Mouse (Mus musculus) MEL (cell line): ENCODE measurements around the gene Tsen54. TPM values are rescaled to one million over a fixed set of nuclear protein-coding genes. Genes with fewer than 3 reads are reported as not detected.
A peak's percentile ranks its signal among the peaks of the same experiment; 100 is the strongest.

Source experiments
- DNase-seq: peaks from one replicate; pipeline ENCODE4 v3.0.0; 2011; ENCODE audit warnings: low read depth, low spot score
- H3K27ac ChIP-seq: 2 replicates; pipeline ENCODE4 v1.5.1; 2012; ENCODE audit warnings: low read depth, mild to moderate bottlenecking, control low read depth, low read length, moderate library complexity; ENCODE audit not compliant: control insufficient read depth
- H3K27me3 ChIP-seq, 2 experiments: fragments of 150-350 bp in 1 of 2; sonication (generic) in 1 of 2; 2 replicates each; pipeline ENCODE4 v1.6.1; 2012; ENCODE audit warnings: low read length in 2 of 2, mild to moderate bottlenecking in 2 of 2, improper control_type of control experiment in 1 of 2, moderate library complexity in 1 of 2; ENCODE audit not compliant: insufficient read depth in 2 of 2, control insufficient read depth in 1 of 2
- H3K36me3 ChIP-seq, 2 experiments: 2 replicates each; pipeline ENCODE4 v1.6.1; 2012 to 2014; ENCODE audit warnings: low read length in 2 of 2, improper control_type of control experiment in 1 of 2, inconsistent platforms in 1 of 2, mild to moderate bottlenecking in 1 of 2; ENCODE audit not compliant: insufficient read depth in 2 of 2, control insufficient read depth in 1 of 2
- H3K4me1 ChIP-seq, 2 experiments: fragments of 150-350 bp in 1 of 2; sonication (generic) in 1 of 2; 2 replicates each; pipeline ENCODE4 v1.6.1; 2012; ENCODE audit warnings: low read length in 2 of 2, improper control_type of control experiment in 1 of 2, mild to moderate bottlenecking in 1 of 2; ENCODE audit not compliant: insufficient read depth in 2 of 2, control insufficient read depth in 1 of 2
- H3K4me3 ChIP-seq, 2 experiments: fragments of 150-350 bp in 1 of 2; sonication (generic) in 1 of 2; 2 replicates each; pipeline ENCODE4 v1.5.1; 2012; ENCODE audit warnings: low read depth in 2 of 2, low read length in 2 of 2, mild to moderate bottlenecking in 2 of 2, moderate library complexity in 2 of 2, control low read depth in 1 of 2, improper control_type of control experiment in 1 of 2; ENCODE audit not compliant: control insufficient read depth in 1 of 2, insufficient read depth in 1 of 2
- H3K79me2 ChIP-seq: 2 replicates; pipeline ENCODE4 v1.6.1; 2012; ENCODE audit warnings: mild to moderate bottlenecking, low read length, moderate library complexity; ENCODE audit not compliant: control insufficient read depth, poor library complexity, insufficient read depth
- H3K9ac ChIP-seq: 2 replicates; pipeline ENCODE4 v1.6.1; 2012; ENCODE audit warnings: low read depth, mild to moderate bottlenecking, control low read depth, low read length, moderate library complexity; ENCODE audit not compliant: control insufficient read depth, poor library complexity, severe bottlenecking
- H3K9me3 ChIP-seq: fragments of 150-350 bp; sonication (generic); replicated peaks from 2 replicates; pipeline ENCODE4 v1.6.1; 2012; ENCODE audit warnings: mild to moderate bottlenecking, low read length, improper control_type of control experiment, moderate library complexity; ENCODE audit not compliant: insufficient read depth
- BHLHE40 ChIP-seq: IDR thresholded peaks from 2 replicates; pipeline ENCODE4 v1.6.1; 2012; ENCODE audit warnings: low read depth, mild to moderate bottlenecking, inconsistent platforms, low read length, improper control_type of control experiment, borderline replicate concordance
- ELF1 ChIP-seq: IDR thresholded peaks from 2 replicates; pipeline ENCODE4 v1.6.1; 2014; ENCODE audit warnings: low read depth, mild to moderate bottlenecking, inconsistent platforms, low read length, improper control_type of control experiment, moderate library complexity
- EP300 ChIP-seq, 2 experiments: IDR thresholded peaks; 2 replicates each; pipeline ENCODE4 v1.6.1; 2011; ENCODE audit warnings: improper control_type of control experiment in 2 of 2, low read length in 2 of 2, low read depth in 1 of 2, mild to moderate bottlenecking in 1 of 2
- GABPA ChIP-seq: IDR thresholded peaks from 2 replicates; pipeline ENCODE4 v1.6.1; 2012; ENCODE audit warnings: low read depth, mild to moderate bottlenecking, inconsistent platforms, low read length, improper control_type of control experiment, moderate library complexity
- GATA1 ChIP-seq: IDR thresholded peaks from 2 replicates; pipeline ENCODE4 v1.6.1; 2011; ENCODE audit warnings: low read depth, low read length, improper control_type of control experiment
- HCFC1 ChIP-seq: IDR thresholded peaks from 2 replicates; pipeline ENCODE4 v1.6.1; 2012; ENCODE audit warnings: low read depth, mild to moderate bottlenecking, inconsistent platforms, low read length, improper control_type of control experiment, moderate library complexity
- JUND ChIP-seq: IDR thresholded peaks from 2 replicates; pipeline ENCODE4 v1.6.1; 2011; ENCODE audit warnings: low read depth, mild to moderate bottlenecking, improper control_type of control experiment, low read length
- MAFK ChIP-seq: IDR thresholded peaks from 2 replicates; pipeline ENCODE4 v1.6.1; 2011; ENCODE audit warnings: low read depth, mild to moderate bottlenecking, low read length, improper control_type of control experiment, borderline replicate concordance
- MAX ChIP-seq: IDR thresholded peaks from 2 replicates; pipeline ENCODE4 v1.6.1; 2011; ENCODE audit warnings: low read length, improper control_type of control experiment
- MXI1 ChIP-seq: IDR thresholded peaks from 2 replicates; pipeline ENCODE4 v1.6.1; 2011; ENCODE audit warnings: mild to moderate bottlenecking, low read depth, low read length, improper control_type of control experiment
- NRF1 ChIP-seq: IDR thresholded peaks from 2 replicates; pipeline ENCODE4 v1.6.1; 2014; ENCODE audit warnings: low read depth, mild to moderate bottlenecking, inconsistent platforms, low read length, improper control_type of control experiment, moderate library complexity; ENCODE audit not compliant: poor library complexity, insufficient read depth, severe bottlenecking
- POLR2A ChIP-seq, 2 experiments: IDR thresholded peaks; 2 replicates each; pipeline ENCODE4 v1.6.1; 2011 to 2012; ENCODE audit warnings: low read length in 2 of 2, mild to moderate bottlenecking in 2 of 2, control low read depth in 1 of 2, improper control_type of control experiment in 1 of 2, low read depth in 1 of 2, moderate library complexity in 1 of 2; ENCODE audit not compliant: control insufficient read depth in 1 of 2, insufficient read depth in 1 of 2, poor library complexity in 1 of 2
- POLR2AphosphoS2 ChIP-seq: IDR thresholded peaks from 2 replicates; pipeline ENCODE4 v1.6.1; 2011; ENCODE audit warnings: low read length, improper control_type of control experiment
- POLR2AphosphoS5 ChIP-seq: IDR thresholded peaks from 2 replicates; pipeline ENCODE4 v1.6.1; 2012; ENCODE audit warnings: low read depth, borderline replicate concordance, mild to moderate bottlenecking, inconsistent platforms, low read length, moderate library complexity, mixed read lengths
- RAD21 ChIP-seq: IDR thresholded peaks from 2 replicates; pipeline ENCODE4 v1.6.1; 2011; ENCODE audit warnings: mild to moderate bottlenecking, low read depth, low read length, improper control_type of control experiment
- RCOR1 ChIP-seq: IDR thresholded peaks from 2 replicates; pipeline ENCODE4 v1.6.1; 2012; ENCODE audit warnings: low read depth, mild to moderate bottlenecking, inconsistent platforms, low read length, improper control_type of control experiment
- SIN3A ChIP-seq: IDR thresholded peaks from 2 replicates; pipeline ENCODE4 v1.6.1; 2012; ENCODE audit warnings: low read length, improper control_type of control experiment, inconsistent platforms
- TAL1 ChIP-seq: IDR thresholded peaks from 2 replicates; pipeline ENCODE4 v1.6.1; 2012; ENCODE audit warnings: mild to moderate bottlenecking, inconsistent platforms, low read length, moderate library complexity, mixed read lengths
- TBP ChIP-seq: IDR thresholded peaks from 2 replicates; pipeline ENCODE4 v1.8.0; 2011; ENCODE audit warnings: low read depth, low read length, improper control_type of control experiment
- UBTF ChIP-seq: IDR thresholded peaks from 2 replicates; pipeline ENCODE4 v1.6.1; 2012; ENCODE audit warnings: low read depth, mild to moderate bottlenecking, inconsistent platforms, low read length, improper control_type of control experiment, moderate library complexity, borderline replicate concordance; ENCODE audit not compliant: insufficient read depth
- USF1 ChIP-seq: IDR thresholded peaks from 2 replicates; pipeline ENCODE4 v1.6.1; 2014; ENCODE audit warnings: low read depth, mild to moderate bottlenecking, inconsistent platforms, low read length, improper control_type of control experiment, moderate library complexity
- ZC3H11A ChIP-seq: IDR thresholded peaks from 2 replicates; pipeline ENCODE4 v1.6.1; 2012; ENCODE audit warnings: low read depth, mild to moderate bottlenecking, inconsistent platforms, low read length, improper control_type of control experiment
- ZKSCAN1 ChIP-seq: IDR thresholded peaks from 2 replicates; pipeline ENCODE4 v1.6.1; 2012; ENCODE audit warnings: low read depth, mild to moderate bottlenecking, inconsistent platforms, low read length, improper control_type of control experiment, moderate library complexity
- ZMIZ1 ChIP-seq: IDR thresholded peaks from 2 replicates; pipeline ENCODE4 v1.6.1; 2012; ENCODE audit warnings: low read depth, mild to moderate bottlenecking, inconsistent platforms, low read length, improper control_type of control experiment, moderate library complexity
- polyA plus RNA-seq, 2 experiments: library from polyadenylated mRNA; stranded (reverse) in 1 of 2; unstranded in 1 of 2; fragments of >175 nt in 1 of 2; fragments of >200 nt in 1 of 2; gene quantifications; 2 replicates each; pipeline versions ENCODE4 v1.2.1 to v1.2.4; 2012; ENCODE audit warnings: low replicate concordance in 2 of 2, low read depth in 1 of 2; ENCODE audit not compliant: insufficient read length in 2 of 2, insufficient read depth in 1 of 2, missing spikeins in 1 of 2
- total RNA-seq: library from RNA; depleted of rRNA; stranded (reverse); fragments of 300-350 nt; gene quantifications from 2 replicates; pipeline ENCODE4 v1.2.3, GENCODE M21; 2012

Tsen54 gene
- total and polyA plus RNA-seq, 3 experiments = 55.8 to 72.0 TPM; not detected in 1

- Histone ChIP-seq H3K4me1 (peaks cover 5 to 10% of the 10 kb centered on the region in 2 experiments), H3K27ac (peak overlapping the region; percentile 60), H3K4me3 (peak overlapping the region; percentile 86 to 94), H3K9me3 (no peaks in the 10 kb centered on the region), H3K36me3 (peaks cover 0 to 6% of the 10 kb centered on the region in 2 experiments; a peak in 2 of 4 replicates), H3K9ac (peak overlapping the region; percentile 94), H3K27me3 (no peaks in the 10 kb centered on the region), H3K79me2 (peaks cover 5% of the 10 kb centered on the region; the same call in 1 of the 2 replicates)
- TF ChIP-seq GABPA = no peak
- 0 out of 2 replicates have a peak, but pooled peaks have one; percentile 30 for TF ChIP-seq MXI1
- TF ChIP-seq GATA1 = no peak
- TF ChIP-seq ZKSCAN1 = 0 out of 2 replicates have a peak, but pooled peaks have one; percentile 6
- no peak for TF ChIP-seq ZC3H11A
- no peak for TF ChIP-seq POLR2AphosphoS2
- TF ChIP-seq USF1 = no peak
- 0 out of 2 replicates have a peak, but pooled peaks have one; percentile 16 for TF ChIP-seq UBTF
- no peak for TF ChIP-seq TAL1
- TF ChIP-seq MAX = no peak; the same call in 1 of the 2 replicates
- no peak for TF ChIP-seq JUND
- 0 out of 4 replicates have a peak, but pooled peaks of 1 of the 2 experiments have one; percentile 19 for TF ChIP-seq POLR2A (IDR thresholded peaks at IDR 0.05; ENCODE audit: control insufficient read depth in 1 of 2, insufficient read depth in 1 of 2, low read depth in 1 of 2, low read length in 2 of 2, poor library complexity in 1 of 2)
- no peak for TF ChIP-seq HCFC1
- 0 out of 2 replicates have a peak, but pooled peaks have one; percentile 6 for TF ChIP-seq ZMIZ1
- no peak for TF ChIP-seq BHLHE40
- 0 out of 2 replicates have a peak, but pooled peaks have one; percentile 1 for TF ChIP-seq ELF1
- no peak for TF ChIP-seq MAFK
- TF ChIP-seq RCOR1 = no peak
- peak; percentile 80 for DNase-seq
These were observed 48.9 kb upstream of the Tsen54 start for GRCm38 (mm10) chr11:115765607-115766141.

GRCm38 (mm10) chr11:115766356-115766943 is 48.1 kb upstream of the Tsen54 start:
- peaks cover 5% of the 10 kb centered on the region; the same call in 1 of the 2 replicates for H3K79me2 ChIP-seq
- no peaks in the 10 kb centered on the region for H3K27me3 ChIP-seq
- no peak for TF ChIP-seq RCOR1
- TF ChIP-seq BHLHE40 = no peak
- TF ChIP-seq RAD21 = no peak
- TF ChIP-seq SIN3A = no peak; the same call in 1 of the 2 replicates
- TF ChIP-seq NRF1 = no peak
- TF ChIP-seq GABPA = no peak
- no peak for TF ChIP-seq TBP
- no peak for TF ChIP-seq POLR2AphosphoS5
- TF ChIP-seq GATA1 = no peak
- no peak for TF ChIP-seq UBTF
- TF ChIP-seq ZMIZ1 = no peak
- TF ChIP-seq EP300 (IDR thresholded peaks at IDR 0.05; ENCODE audit: low read depth in 1 of 2, low read length in 2 of 2) = no peak
- no peak for TF ChIP-seq TAL1
- H3K27ac ChIP-seq = peak overlapping the region; percentile 60
- H3K4me1 ChIP-seq = peaks cover 5 to 10% of the 10 kb centered on the region in 2 experiments
- peaks cover 0 to 6% of the 10 kb centered on the region in 2 experiments; a peak in 2 of 4 replicates for H3K36me3 ChIP-seq
- peak overlapping the region; percentile 94 for H3K9ac ChIP-seq
- H3K9me3 ChIP-seq = no peaks in the 10 kb centered on the region
- peak overlapping the region; percentile 86 to 94 for H3K4me3 ChIP-seq
- peak; percentile 56 for DNase-seq
